Mouse (Mus musculus) CD4-positive, CD25-positive, alpha-beta regulatory T cell, adult 4 months (primary cell): ENCODE measurements around the gene Polm. TPM values are rescaled to one million over a fixed set of nuclear protein-coding genes. Genes with fewer than 3 reads are reported as not detected.
A peak's percentile ranks its signal among the peaks of the same experiment; 100 is the strongest.

Source experiments
- ATAC-seq: one replicate; pipeline ENCODE4 v1.8.0; 2017
- polyA plus RNA-seq, 2 experiments: library from polyadenylated mRNA; unstranded; fragments of 100-300 nt; shearing (Covaris generic); gene quantifications; one replicate each; pipeline ENCODE4 v1.2.1; 2017

Gene Polm
- polyA plus RNA-seq, 2 experiments from 2014 or later, result 17.2 to 37.5 TPM

DNA sequence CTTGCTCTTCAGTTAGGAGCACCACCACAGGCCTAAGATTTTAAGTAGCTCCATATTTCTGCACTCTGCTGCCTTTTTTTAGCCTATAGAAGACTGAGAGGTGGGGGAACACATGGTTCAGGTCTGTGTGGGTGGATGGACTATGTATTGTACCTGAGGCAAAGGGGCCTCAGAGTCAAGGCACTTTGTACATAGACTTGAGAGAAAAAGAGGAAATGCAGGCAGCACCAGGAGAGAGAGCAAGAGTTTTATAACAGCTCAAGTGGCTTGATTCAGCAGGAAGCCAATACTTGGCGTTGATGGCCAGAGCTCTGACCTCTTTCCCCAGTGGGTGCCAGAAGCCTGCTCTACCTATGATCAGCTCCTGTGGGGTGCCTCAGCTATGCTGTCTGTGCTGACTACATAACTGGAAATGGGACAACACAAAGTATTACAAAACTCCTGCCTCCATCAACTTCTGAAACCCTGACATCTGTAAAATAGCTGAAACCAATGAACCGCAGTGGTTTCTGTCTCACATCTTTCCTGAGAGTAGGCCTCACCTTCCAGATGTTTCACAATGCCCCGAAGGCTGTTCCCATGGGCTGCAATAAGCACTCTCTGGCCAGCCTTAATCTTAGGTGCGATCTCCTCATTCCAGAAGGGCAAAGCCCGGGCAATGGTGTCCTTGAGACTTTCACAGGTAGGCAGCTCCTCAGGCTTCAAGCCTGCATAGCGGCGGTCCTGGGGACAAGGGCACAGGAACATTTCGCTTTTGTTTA is 35.2 kb downstream of the Polm start:
- no peak for ATAC-seq

DNA sequence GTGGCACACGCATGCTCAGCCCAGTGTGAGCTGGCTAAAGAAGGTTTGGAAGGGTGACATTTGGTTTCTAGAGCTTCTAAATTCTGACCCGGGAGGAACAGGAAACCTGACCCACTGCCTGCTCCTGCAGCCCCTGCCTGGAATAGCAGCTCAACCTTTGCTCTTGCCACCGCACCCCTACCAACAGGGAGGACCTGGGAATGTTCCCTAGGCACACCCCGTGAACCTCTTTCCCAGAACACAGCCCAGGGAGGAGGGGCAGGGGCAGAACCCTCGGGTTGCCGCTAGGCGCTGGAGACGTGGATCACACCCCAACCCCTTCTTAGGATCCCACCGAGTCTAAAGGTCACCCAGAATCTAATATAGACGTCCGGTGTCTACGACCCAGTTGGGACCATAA is 35.8 kb downstream of the Polm start:
- ATAC-seq, result no peak

DNA sequence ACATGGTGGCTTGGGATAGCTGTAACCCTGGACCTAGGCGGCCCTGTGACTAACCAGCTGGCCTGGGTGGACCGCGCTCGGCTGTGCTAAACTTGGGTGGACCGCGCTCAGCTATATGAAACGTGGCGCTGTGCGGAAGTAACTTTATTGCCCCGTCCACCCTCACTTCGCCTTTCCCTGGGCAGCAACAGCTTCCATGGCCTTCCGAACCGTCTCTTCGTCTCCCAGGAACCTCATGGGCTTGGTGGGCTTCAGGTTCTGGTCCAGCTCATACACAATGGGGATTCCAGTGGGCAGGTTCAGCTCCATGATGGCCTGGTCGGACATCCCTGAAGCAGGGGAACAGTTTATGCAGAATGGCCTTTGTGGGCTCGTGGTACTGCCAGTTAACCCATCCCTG is 36.3 kb downstream of the Polm start:
- ATAC-seq, result no peak

DNA sequence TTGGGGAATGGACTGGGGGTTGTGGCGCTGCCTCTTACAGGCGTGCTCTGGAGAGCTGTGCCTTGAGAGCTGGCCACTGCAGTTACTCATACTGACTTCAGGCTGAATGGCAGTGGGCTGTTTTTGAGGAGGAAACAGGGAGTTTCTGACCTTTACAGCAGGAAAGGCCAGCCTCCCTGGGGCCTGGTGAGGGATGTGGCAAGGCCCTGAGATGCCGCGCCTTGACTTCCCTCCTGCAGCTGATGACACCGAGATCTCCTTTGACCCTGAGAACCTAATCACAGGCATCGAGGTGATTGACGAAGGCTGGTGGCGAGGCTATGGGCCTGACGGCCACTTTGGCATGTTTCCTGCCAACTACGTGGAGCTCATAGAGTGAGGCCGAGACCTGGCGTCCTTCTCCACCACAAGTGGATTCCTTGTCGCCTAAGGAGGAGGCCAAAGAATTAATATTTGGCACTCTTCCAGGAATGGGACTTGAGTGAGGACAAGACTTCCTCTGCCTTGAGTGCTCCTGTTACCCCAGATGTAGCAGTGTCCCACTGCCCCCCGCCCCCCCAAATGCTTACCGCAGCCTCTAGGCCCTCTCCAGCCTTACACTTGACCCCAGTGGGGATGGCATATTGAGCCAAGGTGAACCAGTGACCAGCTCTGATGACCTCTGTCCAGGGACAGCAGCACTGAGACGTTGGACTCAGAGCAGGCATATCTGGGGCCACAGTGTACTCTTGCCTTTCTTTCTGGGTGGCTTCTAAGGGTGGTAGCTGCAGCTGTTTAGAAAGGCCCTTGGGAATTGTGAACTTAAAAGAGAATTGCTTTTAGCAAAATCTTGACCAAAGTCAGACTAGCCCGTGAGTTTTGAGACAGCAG is 38.0 kb downstream of the Polm start:
- no peak for ATAC-seq

DNA sequence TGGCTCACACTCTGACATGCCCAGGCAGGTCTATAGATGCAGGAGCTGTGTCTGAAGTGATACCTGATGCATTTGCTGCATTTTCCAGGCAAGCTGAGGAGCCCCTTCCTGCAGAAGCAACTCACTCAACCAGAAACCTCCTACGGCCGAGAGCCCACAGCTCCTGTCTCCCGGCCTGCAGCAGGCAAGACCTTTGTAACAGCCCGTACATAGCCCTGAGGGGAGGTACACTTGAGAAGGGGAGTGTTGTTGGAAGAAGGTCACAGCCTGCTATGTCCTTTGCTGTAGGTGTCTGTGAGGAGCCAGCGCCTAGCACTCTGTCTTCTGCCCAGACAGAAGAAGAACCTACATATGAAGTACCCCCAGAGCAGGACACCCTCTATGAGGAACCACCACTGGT is 39.9 kb downstream of the Polm start:
- no peak for ATAC-seq

DNA sequence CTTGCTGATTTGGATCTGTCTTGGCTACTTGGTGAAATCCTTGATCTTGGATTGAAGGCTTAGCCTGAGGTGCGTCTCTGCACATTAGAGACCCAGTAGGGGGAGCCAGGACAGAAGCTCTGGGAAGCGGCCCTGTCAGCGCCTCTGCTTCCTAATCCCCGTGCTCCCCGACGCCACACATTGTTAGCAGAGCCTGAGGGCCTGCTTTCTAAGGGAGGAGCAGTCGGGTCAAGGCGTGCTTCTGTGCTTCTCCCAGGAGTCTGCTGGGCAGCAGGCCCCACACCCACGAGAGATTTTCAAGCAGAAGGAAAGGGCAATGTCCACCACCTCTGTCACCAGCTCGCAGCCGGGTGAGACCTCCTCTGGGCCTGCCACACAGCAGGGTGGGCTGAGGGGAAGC is 40.4 kb downstream of the Polm start:
- ATAC-seq, result no peak

DNA sequence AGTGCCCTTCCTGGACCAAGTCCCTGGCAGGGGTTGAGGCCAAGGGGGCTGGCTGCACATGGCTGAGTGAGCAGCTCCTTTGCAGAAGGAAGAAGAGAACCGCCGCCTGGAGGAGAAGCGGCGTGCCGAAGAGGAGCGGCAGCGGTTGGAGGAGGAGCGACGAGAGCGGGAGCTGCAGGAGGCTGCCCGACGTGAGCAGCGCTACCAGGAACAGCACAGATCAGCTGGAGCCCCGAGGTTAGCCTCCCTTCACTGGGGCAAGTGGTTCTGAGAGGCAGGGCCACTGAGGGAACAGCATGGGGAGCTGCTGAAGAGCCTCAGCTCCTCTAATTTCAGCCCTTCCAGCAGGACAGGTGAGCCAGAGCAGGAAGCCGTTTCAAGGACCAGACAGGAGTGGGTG is 40.9 kb downstream of the Polm start:
- ATAC-seq, result no peak

DNA sequence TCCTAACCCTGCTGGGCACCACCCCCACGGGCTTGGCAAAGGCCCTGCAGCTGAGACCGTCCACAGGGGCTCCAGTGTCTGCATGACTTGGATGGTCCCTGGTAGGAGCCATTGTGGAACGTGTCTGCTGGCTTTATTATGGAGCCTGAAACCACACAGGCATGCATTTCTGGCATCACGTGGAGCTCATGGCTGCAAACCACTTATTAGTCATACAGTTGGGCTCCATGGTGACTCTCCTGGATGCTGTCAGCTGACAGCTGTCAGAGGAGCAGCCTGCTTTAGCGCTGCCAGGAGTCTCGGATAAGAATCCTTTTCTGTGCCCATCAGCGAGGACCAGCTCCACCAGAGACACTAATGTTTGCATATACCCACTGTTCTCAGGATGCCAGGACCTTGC is 42.1 kb downstream of the Polm start:
- no peak for ATAC-seq

DNA sequence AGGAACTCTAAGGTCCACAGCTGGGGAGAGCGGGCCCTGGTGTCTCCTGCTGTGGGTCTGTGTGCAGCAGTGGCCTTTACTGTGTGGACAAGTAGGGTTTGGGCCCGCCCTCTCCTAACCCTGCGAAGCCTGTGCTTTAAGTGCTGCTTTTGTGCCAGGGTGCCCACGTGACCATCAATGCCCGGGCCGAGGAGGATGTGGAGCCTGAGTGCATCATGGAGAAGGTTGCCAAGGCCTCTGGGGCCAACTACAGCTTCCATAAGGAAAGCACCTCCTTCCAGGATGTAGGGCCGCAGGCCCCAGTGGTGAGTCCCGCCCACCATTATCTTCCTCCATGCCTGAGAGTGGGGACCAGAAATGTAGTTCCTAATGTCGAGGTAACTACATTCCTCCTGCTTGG is 42.5 kb downstream of the Polm start:
- ATAC-seq, result no peak

DNA sequence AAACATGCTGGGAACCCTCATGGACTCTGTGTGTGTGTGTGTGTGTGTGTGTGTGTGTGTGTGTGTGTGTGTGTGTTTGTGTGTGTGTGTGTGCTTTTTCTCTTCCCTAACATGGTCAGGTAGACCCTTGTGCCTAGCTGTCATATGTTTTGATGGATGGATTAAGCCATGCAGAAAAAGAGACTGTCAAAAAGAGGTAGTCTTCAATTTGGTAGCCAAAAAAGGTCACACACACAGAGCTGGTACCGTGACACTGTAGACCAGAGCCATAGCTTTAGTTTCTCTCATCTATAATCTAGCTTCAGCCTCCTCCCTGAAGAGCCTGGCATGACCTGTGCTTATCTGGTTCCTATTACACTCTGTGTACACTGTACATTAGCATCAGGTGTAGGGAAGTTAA is 47.4 kb downstream of the Polm start:
- no peak for ATAC-seq

DNA sequence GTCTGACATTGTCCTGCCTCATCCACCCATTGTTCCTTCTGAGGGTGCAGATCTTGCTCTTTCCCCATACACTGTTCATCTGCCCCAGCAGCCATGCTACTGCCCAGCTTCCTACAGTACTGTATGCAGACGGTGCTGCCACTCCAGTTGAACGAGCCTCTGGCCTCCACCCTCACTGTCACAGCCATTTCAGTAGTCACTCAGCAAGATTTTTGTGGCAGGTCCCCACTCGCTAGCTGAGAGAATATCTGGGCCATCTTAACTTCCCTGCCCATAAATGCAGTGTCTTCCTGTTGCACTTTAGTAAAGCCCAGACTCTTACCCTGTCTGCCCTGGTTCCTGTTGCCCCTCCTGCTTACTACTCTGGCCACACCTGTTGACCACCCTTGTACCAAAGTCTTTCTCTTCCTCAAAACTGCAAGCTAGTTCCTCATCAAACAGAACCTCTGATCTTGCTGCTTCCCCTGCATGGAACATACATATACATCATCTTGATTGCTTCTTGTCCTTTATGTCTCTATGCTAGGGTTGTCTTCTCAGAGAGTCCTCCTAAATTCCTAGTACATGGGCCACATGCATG is 48.0 kb downstream of the Polm start:
- ATAC-seq, result no peak

DNA sequence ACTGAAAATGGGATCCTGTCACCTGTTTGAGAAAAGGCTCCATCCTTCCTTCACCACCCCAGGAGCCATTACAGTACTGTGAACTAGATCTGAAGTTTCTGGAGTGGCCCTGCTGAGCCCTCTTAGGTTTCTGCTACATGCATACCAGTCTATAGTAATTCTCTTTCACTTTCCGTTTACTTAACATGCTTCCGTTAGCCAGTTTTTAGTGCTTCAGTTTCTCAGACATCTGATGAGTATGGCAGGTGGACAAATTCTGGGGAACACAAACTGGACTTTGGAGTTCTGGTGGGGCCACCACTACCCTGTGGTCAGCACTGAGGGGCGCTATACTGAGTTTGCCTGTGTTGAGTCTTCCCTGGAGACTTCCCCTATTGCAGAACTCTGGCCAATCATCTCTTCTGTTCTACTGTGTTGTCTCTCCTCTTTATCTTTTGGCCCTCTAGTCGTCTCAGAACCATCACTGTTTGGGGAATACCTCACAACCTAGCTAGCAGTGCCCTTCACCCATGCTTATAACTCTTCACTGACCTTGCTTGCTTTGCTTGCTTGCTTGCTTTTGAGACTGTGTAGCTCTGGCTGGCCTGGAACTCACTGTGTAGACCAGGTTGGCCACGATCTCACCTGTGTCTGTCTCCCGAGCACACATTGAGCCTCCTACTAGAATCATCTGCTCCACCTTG is 48.6 kb downstream of the Polm start:
- peak; percentile 53 for ATAC-seq

DNA sequence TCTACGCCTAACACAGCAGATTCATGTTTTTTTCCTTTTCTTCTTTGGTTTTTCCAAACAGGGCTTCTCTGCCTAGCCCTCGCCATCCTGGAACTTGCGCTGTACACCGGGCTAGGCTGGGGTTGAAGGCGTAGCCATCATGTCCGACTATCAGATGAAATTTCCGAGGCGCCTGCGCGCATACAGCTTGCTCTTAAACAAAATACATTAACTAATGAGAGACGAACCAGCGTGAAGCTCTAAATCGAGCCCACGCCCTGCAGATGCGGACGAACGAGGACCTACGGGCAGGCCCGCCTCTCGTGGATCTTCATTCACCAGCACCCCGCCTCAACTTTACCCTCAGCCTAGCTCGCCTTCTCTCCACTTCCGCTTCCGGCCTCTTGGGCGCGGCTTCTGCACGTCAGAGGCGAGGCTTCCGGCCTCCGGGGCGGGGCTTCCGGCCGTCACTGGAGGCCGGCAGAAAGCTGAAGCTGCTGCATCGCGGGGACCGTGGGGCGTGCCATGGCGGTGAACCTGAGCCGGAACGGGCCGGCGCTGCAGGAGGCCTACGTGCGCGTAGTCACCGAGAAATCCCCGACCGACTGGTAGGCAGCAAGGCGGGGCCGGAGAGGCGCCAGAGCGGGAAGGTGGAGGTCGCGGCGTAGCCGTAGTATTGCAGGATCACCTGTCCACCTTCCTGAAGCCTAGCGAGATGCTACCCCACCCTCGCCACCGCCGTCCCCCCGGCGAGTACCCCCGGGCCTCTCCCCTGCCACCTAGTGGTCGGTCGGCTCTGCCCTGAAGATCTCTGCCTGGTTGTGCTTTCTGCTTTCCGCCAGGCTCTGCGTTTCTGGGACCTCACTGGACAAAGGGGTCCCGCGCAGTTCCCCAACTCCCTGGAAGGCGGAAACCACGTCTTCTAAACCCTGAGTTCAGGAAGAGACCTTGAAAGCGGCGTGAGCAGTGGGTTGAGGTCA is 49.5 kb downstream of the Polm start, which contains the start of gene Dbnl:
Dbnl (plus strand) TSS at position 433 of the 959 bp plus-strand sequence.
- ATAC-seq, result peak; percentile 89

DNA sequence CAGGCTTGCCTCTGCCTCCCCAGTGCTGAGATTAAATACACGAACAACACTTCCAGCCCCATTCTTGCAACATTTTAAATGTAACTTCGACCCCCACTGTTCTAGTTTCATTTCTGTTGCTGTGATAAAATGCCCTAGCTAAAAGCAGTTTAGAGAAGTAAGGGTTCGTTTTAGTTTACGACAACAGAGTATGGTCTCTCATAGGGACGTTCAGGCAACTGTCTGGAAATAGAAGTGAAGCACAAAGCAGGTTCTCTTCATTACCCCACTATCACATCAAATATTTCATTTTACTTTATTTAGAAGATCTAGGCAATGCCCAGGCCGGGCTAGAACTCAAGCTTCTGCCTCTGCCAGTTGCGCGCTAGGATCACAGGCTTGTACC is 50.2 kb downstream of the Polm start:
- no peak for ATAC-seq

DNA sequence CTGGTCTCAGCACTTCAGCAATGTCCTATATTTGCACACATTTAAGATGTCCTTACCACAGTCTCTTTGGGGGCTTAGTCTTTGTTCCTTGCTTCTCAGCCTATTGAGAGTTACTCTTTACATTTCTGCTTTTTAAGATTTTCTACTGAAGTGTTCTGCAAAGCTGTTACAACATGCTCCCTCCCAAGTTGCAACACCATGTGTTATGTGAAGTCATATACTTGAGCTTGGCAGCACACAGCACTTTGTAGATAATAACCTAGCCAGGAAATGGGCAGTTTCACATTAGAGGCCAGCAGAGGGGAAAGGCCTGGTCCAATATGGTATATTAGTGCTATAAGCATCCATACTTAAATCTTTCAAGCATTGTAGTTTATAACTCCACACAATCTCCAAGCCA is 52.1 kb downstream of the Polm start:
- no peak for ATAC-seq

DNA sequence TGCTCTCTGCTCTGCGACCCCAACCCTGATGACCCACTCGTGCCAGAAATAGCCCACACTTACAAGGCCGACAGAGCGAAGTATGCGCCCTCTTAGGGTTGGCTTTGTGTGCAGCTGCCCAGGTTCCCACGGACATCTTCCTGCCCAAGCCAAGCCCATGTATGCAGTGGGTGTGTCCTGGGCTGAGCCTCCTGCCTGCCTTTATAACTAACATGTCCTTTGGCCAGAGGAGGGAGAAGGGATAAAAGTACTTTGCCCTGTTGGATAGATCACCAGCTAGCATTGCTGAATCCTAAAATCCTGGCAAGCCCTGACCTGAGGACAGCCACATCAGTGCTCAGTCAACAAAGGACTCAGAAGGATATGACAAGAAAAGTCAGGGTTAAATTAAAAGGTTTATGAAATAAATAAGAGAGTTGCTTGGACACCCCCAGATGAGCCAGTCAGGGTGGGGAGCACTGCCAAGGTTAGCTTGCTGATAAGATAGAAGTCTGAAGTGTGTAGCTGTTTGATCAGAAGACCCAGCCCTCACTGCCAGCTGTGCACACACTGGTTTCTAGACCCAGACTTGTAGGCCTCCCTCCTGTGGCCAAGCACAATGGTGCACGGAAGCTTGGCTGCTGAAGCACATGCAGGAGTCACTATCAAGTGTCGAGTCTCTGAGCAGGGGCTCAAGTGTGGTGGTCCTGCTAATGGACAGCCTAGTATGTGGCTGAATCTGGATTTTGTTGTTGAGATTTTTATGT is 55.4 kb downstream of the Polm start:
- ATAC-seq, result no peak

DNA sequence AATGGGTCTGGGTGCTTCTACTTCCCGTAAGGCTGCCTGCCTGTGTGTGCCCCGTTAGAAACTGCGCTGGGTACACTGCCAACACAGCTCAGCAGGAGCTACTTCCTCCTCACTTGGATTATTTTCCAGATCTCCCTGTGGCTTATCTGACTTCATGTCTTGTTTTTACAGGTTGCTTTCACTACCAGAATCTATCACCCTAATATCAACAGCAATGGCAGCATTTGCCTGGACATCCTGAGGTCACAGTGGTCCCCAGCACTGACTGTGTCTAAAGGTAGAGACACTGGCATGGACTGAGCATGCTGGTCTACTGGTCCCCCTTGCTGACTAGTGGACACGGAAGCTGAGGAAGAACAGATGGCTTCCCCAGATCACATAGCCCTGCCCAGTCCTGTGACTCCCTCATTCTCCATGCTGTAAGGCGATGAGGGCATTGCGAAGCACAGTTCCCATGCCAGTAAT is 57.7 kb downstream of the Polm start:
- ATAC-seq, result no peak

DNA sequence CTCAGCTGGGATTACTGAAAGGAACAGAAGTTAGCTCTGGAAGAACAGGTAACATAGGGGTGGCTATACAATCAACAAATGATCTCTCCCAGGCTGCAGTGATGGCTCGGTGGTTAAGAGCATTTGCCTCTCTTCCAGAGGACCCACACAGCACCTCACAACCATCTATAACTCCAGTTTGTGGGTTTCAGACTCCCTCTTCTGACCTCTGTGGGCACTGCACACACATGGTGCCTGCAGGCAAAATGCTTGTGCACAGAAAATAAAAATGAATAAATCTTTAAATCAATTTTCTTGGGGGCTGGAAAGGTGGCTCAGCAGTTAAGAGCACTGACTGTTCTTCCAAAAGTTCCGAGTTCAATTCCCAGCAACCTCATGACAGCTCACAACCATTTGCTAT is 59.3 kb downstream of the Polm start:
- no peak for ATAC-seq
